Mouse (Mus musculus): ENCODE data around the gene Gpr18. TPM values are rescaled to one million over a fixed set of nuclear protein-coding genes. Genes with fewer than 3 reads are reported as not detected.

Gpr18 gene
- polyA plus RNA-seq, 1 experiment from 2014 or later: 0.26 TPM

DNA sequence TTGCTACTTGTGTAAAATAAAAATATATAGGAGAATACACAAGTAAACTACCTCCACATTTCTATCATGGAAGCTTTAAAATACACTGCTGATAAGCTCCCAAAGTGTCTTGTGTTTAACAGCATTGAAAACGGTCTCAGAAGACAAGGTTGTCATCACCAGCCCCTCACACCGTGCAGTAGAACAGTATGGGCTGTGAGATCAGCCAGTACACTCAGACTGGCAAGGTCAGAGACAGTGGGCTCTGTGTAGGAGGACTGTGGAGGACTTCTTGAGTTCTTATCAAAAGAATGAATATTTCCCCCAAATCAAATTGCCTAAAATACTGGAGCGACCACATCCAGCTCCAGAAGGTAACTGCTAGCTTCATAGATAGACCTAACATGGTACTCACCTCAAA, 24.0 kb upstream of the Gpr18 start:
- Histone ChIP-seq H3K36me3 (ENCODE audit: control insufficient read depth, insufficient read depth, low read length) (no peaks in the 10 kb centered on the region), H3K4me3 (replicated peaks; ENCODE audit: low read length) (no peak overlapping the region), H3K4me1 (ENCODE audit: control insufficient read depth, insufficient read depth, low read length) (no peaks in the 10 kb centered on the region), H3K27me3 (ENCODE audit: control insufficient read depth, insufficient read depth, low read length) (no peaks in the 10 kb centered on the region), H3K27ac (ENCODE audit: low read length) (no peak overlapping the region), H3K4me2 (ENCODE audit: low read depth, low read length) (no peak overlapping the region), H3K9me3 (replicated peaks; ENCODE audit: control insufficient read depth, low read length) (peaks cover 7% of the 10 kb centered on the region; the same call in 1 of the 2 replicates), H3K9ac (ENCODE audit: low read length) (no peak overlapping the region)
- no peak for ATAC-seq (ENCODE audit: insufficient read depth, low FRiP score)
- WGBS: 86% methylated on average over 3 of the region's 3 CpGs

DNA sequence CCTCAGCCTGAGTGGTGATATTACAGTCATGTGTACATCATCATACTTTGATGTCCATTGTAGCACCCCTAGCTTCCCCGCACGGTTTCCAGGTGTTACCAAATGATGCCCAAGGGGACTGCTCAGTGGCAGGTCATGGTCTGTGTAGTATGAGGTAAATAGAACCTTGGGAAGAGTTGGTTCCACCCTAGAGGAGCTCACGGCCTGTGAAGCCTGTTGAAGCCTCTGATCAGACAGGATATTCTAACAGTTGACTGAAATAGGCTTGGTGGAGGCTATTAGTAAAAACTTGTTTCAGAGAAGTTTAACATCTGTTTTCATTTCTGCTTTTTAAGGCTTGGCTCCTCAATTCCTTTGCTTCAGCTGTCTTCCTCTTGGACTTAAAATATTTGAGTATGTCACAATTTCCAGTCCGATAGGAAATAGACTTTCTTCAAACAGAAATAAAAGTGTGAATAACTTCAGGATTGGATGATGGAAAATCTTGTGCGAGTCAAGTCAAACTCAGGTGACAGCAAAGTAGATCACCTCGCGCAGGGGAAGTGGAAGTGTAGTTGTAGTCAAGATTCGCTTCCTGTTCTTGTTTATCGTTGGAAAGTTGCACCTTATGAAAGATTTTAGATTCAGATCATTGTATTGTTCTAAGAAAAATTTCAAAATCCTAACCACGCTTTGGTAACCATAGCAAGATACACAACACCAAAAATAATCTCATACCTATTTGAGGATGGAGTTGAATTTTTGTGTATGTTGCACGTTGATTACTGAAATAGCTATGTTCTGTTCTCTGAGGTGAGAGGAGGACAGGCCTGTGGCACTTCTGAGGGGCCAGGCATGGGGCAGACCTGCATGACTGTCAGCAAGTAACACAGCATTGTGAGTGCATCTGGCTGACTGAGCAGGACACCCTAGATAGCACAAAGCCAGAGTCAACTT, 22.9 kb upstream of the Gpr18 start:
- Histone ChIP-seq H3K4me3 (replicated peaks; ENCODE audit: low read length) (no peak overlapping the region), H3K9ac (ENCODE audit: low read length) (no peak overlapping the region), H3K27me3 (ENCODE audit: control insufficient read depth, insufficient read depth, low read length) (no peaks in the 10 kb centered on the region), H3K4me1 (ENCODE audit: control insufficient read depth, insufficient read depth, low read length) (no peaks in the 10 kb centered on the region), H3K27ac (ENCODE audit: low read length) (no peak overlapping the region), H3K36me3 (ENCODE audit: control insufficient read depth, insufficient read depth, low read length) (no peaks in the 10 kb centered on the region), H3K4me2 (ENCODE audit: low read depth, low read length) (no peak overlapping the region), H3K9me3 (replicated peaks; ENCODE audit: control insufficient read depth, low read length) (peaks cover 7% of the 10 kb centered on the region; the same call in 1 of the 2 replicates)
- no peak for ATAC-seq (ENCODE audit: insufficient read depth, low FRiP score)
- WGBS: 85% methylated on average over 11 of the region's 11 CpGs

DNA sequence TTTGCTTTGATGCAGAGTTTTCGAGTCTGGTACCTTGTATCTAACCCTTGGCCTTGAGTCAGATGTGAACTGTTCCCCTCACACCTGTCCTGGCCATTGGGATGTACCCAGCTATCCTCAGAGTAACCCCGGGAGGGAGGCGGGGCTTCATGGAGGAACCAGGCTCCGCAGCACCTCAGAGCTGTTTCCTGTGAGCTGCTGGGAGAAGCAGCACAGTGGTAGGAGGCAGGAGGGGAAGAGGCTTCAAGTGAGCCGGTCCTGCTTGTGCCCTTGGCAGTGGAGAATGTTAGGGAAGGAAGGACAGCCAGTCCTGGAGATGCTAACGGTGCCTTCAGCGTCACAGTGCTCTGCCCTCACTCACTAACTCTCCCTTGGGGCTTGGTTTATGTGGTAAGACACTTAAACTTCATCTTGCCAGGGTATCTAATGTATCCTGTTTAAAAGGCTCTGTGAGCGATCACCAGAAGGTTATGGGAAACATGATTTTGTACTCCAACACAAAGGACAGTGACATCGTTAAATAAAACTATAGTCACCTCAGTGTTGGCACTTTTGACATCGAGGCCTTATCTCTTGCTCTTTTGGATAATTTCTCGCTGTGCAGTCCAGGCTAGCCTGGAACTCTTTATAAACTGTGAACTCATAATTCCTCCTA, 22.1 kb upstream of the Gpr18 start:
- no peak for ATAC-seq (ENCODE audit: insufficient read depth, low FRiP score)
- no peak overlapping the region for H3K4me2 ChIP-seq (ENCODE audit: low read depth, low read length)
- H3K4me3 ChIP-seq (replicated peaks; ENCODE audit: low read length): no peak overlapping the region
- H3K4me1 ChIP-seq (ENCODE audit: control insufficient read depth, insufficient read depth, low read length): no peaks in the 10 kb centered on the region
- H3K27me3 ChIP-seq (ENCODE audit: control insufficient read depth, insufficient read depth, low read length): no peaks in the 10 kb centered on the region
- no peaks in the 10 kb centered on the region for H3K36me3 ChIP-seq (ENCODE audit: control insufficient read depth, insufficient read depth, low read length)
- 79% methylated on average over 11 of the region's 11 CpGs for WGBS
- no peak overlapping the region for H3K9ac ChIP-seq (ENCODE audit: low read length)
- peaks cover 7% of the 10 kb centered on the region; the same call in 1 of the 2 replicates for H3K9me3 ChIP-seq (replicated peaks; ENCODE audit: control insufficient read depth, low read length)
- H3K27ac ChIP-seq (ENCODE audit: low read length): no peak overlapping the region

DNA sequence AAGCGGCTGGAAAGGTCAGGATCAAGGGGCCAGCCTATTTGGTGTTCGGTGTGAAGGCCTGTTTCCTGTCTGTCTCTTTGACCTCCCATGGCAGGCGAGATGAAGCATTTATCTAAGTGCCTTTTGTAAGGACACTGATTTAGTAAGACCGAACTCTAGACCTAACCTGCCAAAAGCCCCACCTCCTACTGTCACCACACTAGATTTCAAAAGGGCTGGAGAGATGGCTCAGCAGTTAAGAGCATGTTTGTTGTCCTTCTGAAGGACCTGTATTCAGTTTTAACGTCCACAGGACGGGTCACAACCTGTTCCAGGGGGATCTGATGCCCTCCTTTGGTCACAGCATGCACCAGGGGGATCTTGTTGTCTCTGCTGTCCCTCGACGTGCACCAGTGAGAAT, 21.3 kb upstream of the Gpr18 start:
- ATAC-seq (ENCODE audit: insufficient read depth, low FRiP score): no peak
- no peaks in the 10 kb centered on the region for H3K36me3 ChIP-seq (ENCODE audit: control insufficient read depth, insufficient read depth, low read length)

DNA sequence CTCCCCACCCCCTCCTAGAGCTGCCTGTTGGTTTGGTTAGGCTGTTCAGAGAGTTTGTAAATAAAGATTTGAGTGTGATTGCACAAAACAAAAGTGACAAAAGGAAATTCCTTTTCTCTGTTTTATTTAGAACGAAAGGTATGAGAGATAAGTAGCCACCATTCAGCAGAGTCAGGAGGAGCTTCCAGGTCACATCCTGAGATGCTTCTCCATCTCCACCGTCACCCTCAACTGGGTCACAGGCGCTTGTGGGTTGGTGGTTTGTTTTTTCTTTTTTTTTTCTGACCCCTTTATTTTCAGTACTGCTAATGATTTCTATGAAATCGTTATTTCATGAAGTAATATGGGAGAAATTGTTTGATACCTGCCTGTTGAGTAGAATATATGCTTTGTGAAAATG, 20.8 kb upstream of the Gpr18 start:
- ATAC-seq (ENCODE audit: insufficient read depth, low FRiP score): no peak
- WGBS: 91% methylated on average over 4 of the region's 4 CpGs

More for the DNA sequence above, 21.3 kb upstream of the Gpr18 start:
- H3K27me3 ChIP-seq (ENCODE audit: control insufficient read depth, insufficient read depth, low read length): no peaks in the 10 kb centered on the region
- H3K4me3 ChIP-seq (replicated peaks; ENCODE audit: low read length): no peak overlapping the region
- no peak overlapping the region for H3K9ac ChIP-seq (ENCODE audit: low read length)
- H3K27ac ChIP-seq (ENCODE audit: low read length): no peak overlapping the region
- H3K4me2 ChIP-seq (ENCODE audit: low read depth, low read length): no peak overlapping the region
- peaks cover 7% of the 10 kb centered on the region; the same call in 1 of the 2 replicates for H3K9me3 ChIP-seq (replicated peaks; ENCODE audit: control insufficient read depth, low read length)
- WGBS: 75% methylated on average over 8 of the region's 8 CpGs
- peaks cover 3% of the 10 kb centered on the region; the same call in 1 of the 2 replicates for H3K4me1 ChIP-seq (ENCODE audit: control insufficient read depth, insufficient read depth, low read length)

DNA sequence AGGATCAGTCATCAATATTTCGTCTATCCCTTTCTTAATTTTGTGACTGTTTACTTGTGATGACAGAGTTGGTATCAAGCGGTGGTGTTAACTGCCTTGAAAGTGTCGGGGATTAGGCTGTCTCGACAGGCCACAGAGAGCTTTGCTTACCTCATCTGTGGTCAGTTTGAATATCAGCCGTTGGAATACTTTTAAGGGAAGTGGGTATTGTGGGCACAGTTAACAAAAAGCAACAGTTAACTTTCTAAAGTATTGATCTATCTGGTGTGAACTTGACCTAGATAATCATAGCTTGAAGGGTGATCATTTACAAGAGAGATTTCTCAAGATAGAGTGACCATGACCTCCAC, 19.0 kb upstream of the Gpr18 start:
- ATAC-seq (ENCODE audit: insufficient read depth, low FRiP score): no peak
- H3K27ac ChIP-seq (ENCODE audit: low read length): no peak overlapping the region
- 84% methylated on average over 5 of the region's 5 CpGs for WGBS
- no peaks in the 10 kb centered on the region for H3K27me3 ChIP-seq (ENCODE audit: control insufficient read depth, insufficient read depth, low read length)
- H3K4me3 ChIP-seq (replicated peaks; ENCODE audit: low read length): no peak overlapping the region
- H3K4me1 ChIP-seq (ENCODE audit: control insufficient read depth, insufficient read depth, low read length): peaks cover 13% of the 10 kb centered on the region
- H3K9me3 ChIP-seq (replicated peaks; ENCODE audit: control insufficient read depth, low read length): peaks cover 7% of the 10 kb centered on the region; the same call in 1 of the 2 replicates
- H3K9ac ChIP-seq (ENCODE audit: low read length): no peak overlapping the region
- no peaks in the 10 kb centered on the region for H3K36me3 ChIP-seq (ENCODE audit: control insufficient read depth, insufficient read depth, low read length)
- H3K4me2 ChIP-seq (ENCODE audit: low read depth, low read length): no peak overlapping the region

More for the DNA sequence above, 20.8 kb upstream of the Gpr18 start:
- Histone ChIP-seq H3K4me3 (replicated peaks; ENCODE audit: low read length) (no peak overlapping the region), H3K36me3 (ENCODE audit: control insufficient read depth, insufficient read depth, low read length) (no peaks in the 10 kb centered on the region), H3K27ac (ENCODE audit: low read length) (no peak overlapping the region), H3K9ac (ENCODE audit: low read length) (no peak overlapping the region), H3K4me2 (ENCODE audit: low read depth, low read length) (no peak overlapping the region), H3K27me3 (ENCODE audit: control insufficient read depth, insufficient read depth, low read length) (no peaks in the 10 kb centered on the region), H3K9me3 (replicated peaks; ENCODE audit: control insufficient read depth, low read length) (peaks cover 7% of the 10 kb centered on the region; the same call in 1 of the 2 replicates), H3K4me1 (ENCODE audit: control insufficient read depth, insufficient read depth, low read length) (peaks cover 8% of the 10 kb centered on the region)

DNA sequence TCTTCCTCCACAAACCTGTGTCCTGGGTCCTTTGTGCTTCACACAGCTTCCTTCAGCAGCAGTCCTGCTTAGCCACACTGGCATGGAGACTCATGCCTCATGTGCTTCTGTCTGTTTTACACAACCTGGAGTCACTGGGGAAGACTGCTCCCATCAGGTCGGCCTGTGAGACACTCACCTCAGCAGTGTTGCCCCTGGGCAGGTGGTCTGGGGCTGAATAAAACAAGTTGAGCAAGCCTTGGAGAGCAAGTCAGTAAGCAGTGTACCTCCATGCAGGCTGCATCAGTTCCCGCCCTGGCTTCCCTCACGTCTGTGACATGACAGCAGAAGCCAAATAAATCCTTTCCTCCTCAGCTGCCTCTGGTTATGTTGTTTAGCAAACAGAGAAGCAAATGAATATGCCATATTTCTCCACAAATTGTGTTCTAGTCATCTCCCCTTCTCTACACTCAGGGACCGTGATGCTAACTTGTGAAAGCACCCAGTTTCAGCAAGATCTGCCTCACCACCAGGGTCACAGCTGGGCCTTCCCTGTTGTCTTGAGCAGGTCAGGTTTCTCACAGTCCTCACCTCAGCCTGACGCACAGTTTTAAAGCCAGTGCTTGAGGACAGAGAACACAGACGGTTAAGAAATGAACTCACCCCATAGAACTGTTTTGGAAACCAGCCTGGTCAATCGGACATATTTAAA, 18.5 kb upstream of the Gpr18 start:
- ATAC-seq (ENCODE audit: insufficient read depth, low FRiP score): no peak
- 83% methylated on average over 7 of the region's 7 CpGs for WGBS
- no peak overlapping the region for H3K9ac ChIP-seq (ENCODE audit: low read length)
- no peak overlapping the region for H3K27ac ChIP-seq (ENCODE audit: low read length)
- H3K4me2 ChIP-seq (ENCODE audit: low read depth, low read length): no peak overlapping the region
- H3K4me1 ChIP-seq (ENCODE audit: control insufficient read depth, insufficient read depth, low read length): peaks cover 13% of the 10 kb centered on the region
- H3K9me3 ChIP-seq (replicated peaks; ENCODE audit: control insufficient read depth, low read length): peaks cover 7% of the 10 kb centered on the region; the same call in 1 of the 2 replicates
- H3K4me3 ChIP-seq (replicated peaks; ENCODE audit: low read length): no peak overlapping the region
- H3K36me3 ChIP-seq (ENCODE audit: control insufficient read depth, insufficient read depth, low read length): no peaks in the 10 kb centered on the region
- H3K27me3 ChIP-seq (ENCODE audit: control insufficient read depth, insufficient read depth, low read length): no peaks in the 10 kb centered on the region

DNA sequence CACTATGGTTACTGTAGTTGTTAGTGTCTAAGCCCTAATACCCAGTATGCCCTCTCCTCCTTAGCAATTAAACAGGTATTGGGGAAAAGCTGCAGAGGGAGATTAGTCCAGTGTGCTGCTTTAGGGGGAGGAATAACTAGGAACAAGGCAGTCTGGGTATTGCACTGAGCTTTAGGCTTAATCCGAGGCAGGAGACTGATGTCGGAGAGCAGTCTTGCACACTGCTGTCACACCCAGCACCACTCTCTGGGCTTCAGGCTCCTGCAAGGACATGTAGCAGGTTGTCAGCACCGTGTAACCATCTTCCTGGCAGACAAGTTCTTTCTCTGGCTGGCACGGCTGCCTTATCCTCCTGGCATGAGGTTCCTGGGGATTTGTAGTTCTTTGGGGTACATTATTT, 16.6 kb upstream of the Gpr18 start:
- H3K4me1 ChIP-seq (ENCODE audit: control insufficient read depth, insufficient read depth, low read length): peaks cover 13% of the 10 kb centered on the region
- no peaks in the 10 kb centered on the region for H3K27me3 ChIP-seq (ENCODE audit: control insufficient read depth, insufficient read depth, low read length)
- H3K4me2 ChIP-seq (ENCODE audit: low read depth, low read length): no peak overlapping the region
- no peak overlapping the region for H3K9ac ChIP-seq (ENCODE audit: low read length)
- no peaks in the 10 kb centered on the region for H3K36me3 ChIP-seq (ENCODE audit: control insufficient read depth, insufficient read depth, low read length)
- H3K4me3 ChIP-seq (replicated peaks; ENCODE audit: low read length): no peak overlapping the region
- 80% methylated on average over 4 of the region's 4 CpGs for WGBS
- no peak for ATAC-seq (ENCODE audit: insufficient read depth, low FRiP score)
- H3K27ac ChIP-seq (ENCODE audit: low read length): no peak overlapping the region
- H3K9me3 ChIP-seq (replicated peaks; ENCODE audit: control insufficient read depth, low read length): peaks cover 7% of the 10 kb centered on the region; the same call in 1 of the 2 replicates
